Mouse (Mus musculus): Measurements from ENCODE around the gene Adarb2. TPM values are rescaled to one million over a fixed set of nuclear protein-coding genes. Genes with fewer than 3 reads are reported as not detected.

Gene Adarb2
- polyA plus RNA-seq, 1 experiment from 2014 or later, result 30.4 TPM

DNA sequence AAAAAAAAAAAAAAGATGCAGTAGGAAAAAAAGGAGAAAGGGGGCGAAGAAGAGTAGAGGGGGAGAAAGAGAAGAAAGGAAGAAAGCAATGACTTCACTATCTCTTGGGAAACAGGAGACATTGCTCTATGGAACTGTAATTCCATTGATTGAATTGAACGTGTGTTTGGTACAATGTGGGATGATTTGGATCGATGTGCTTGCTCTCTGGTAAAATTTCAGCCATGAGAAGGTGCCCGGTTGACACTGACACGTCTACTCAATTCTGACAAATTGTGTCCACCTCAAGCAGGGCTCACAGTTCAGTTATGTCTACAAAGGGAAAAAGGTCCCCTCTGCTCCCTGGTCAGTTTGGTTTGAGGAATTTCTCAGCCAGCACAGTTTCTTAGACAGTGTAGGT lies 495.8 kb downstream of the Adarb2 start:
- Histone ChIP-seq H3K27me3 (ENCODE audit: control insufficient read depth, insufficient read depth, low read length) (no peaks in the 10 kb centered on the region), H3K36me3 (ENCODE audit: control insufficient read depth, insufficient read depth, low read length) (no peaks in the 10 kb centered on the region), H3K9ac (replicated peaks; ENCODE audit: low read length) (no peak overlapping the region), H3K4me1 (ENCODE audit: control insufficient read depth, insufficient read depth, low read length) (no peaks in the 10 kb centered on the region), H3K9me3 (ENCODE audit: control insufficient read depth, low read length) (no peaks in the 10 kb centered on the region), H3K27ac (replicated peaks; ENCODE audit: low read depth, low read length) (no peak overlapping the region), H3K4me3 (replicated peaks; ENCODE audit: low read depth, low read length) (no peak overlapping the region), H3K4me2 (ENCODE audit: low read length) (no peak overlapping the region)
- no peak for DNase-seq
- no peak for ATAC-seq (ENCODE audit: low FRiP score, low TSS enrichment)
- WGBS, result 90% methylated on average over 5 of the region's 5 CpGs

DNA sequence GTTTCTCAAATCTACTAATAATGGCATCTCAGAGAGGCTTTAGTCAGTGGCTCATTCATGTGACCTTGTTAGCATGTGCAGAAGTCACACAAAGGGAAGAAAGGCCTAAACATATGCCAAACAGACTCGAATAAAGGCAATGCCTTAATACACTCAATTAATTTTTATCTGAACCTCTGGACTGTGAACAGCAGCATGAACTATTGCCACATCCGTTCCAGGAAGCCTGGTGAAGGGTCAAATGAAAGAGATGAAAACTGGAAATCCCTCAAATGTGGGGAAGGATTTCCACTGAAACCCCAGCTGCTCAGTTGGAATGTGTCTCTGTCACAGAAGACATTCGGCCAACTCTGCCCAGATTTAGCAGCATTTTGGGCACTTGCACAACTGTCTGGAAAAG lies 497.2 kb downstream of the Adarb2 start:
- ATAC-seq (ENCODE audit: low FRiP score, low TSS enrichment) (no peak), DNase-seq (no peak)

DNA sequence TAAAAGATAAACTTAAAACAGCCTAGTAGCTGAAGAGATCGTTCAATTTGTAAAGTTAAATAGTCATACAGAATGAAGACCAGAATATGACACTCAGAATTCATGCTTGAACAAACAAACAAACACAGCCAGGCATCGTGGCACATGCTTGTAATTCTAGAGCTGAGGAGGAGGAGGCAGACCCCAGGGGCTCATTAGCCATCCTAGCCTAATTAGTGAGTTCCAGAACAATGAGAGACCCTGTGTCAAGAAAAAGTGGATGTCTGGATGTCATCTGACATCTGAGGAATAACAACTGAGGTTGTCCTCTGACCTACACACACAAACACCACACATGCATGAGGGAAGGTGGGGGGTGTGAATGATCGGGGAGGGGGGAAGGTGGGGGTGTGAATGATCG lies 498.3 kb downstream of the Adarb2 start:
- DNase-seq, result no peak
- H3K4me1 ChIP-seq (ENCODE audit: control insufficient read depth, insufficient read depth, low read length), result no peaks in the 10 kb centered on the region
- no peaks in the 10 kb centered on the region for H3K36me3 ChIP-seq (ENCODE audit: control insufficient read depth, insufficient read depth, low read length)
- H3K27ac ChIP-seq (replicated peaks; ENCODE audit: low read depth, low read length), result no peak overlapping the region
- H3K27me3 ChIP-seq (ENCODE audit: control insufficient read depth, insufficient read depth, low read length), result no peaks in the 10 kb centered on the region
- no peaks in the 10 kb centered on the region for H3K9me3 ChIP-seq (ENCODE audit: control insufficient read depth, low read length)
- ATAC-seq (ENCODE audit: low FRiP score, low TSS enrichment), result no peak
- H3K4me2 ChIP-seq (ENCODE audit: low read length), result no peak overlapping the region
- H3K9ac ChIP-seq (replicated peaks; ENCODE audit: low read length), result no peak overlapping the region
- 74% methylated on average over 4 of the region's 4 CpGs for WGBS
- H3K4me3 ChIP-seq (replicated peaks; ENCODE audit: low read depth, low read length), result no peak overlapping the region

More for the DNA sequence above, 497.2 kb downstream of the Adarb2 start:
- WGBS, result 77% methylated on average over 3 of the region's 3 CpGs
- Histone ChIP-seq H3K36me3 (ENCODE audit: control insufficient read depth, insufficient read depth, low read length) (no peaks in the 10 kb centered on the region), H3K9ac (replicated peaks; ENCODE audit: low read length) (no peak overlapping the region), H3K4me2 (ENCODE audit: low read length) (no peak overlapping the region), H3K4me1 (ENCODE audit: control insufficient read depth, insufficient read depth, low read length) (no peaks in the 10 kb centered on the region), H3K9me3 (ENCODE audit: control insufficient read depth, low read length) (no peaks in the 10 kb centered on the region), H3K27ac (replicated peaks; ENCODE audit: low read depth, low read length) (no peak overlapping the region), H3K27me3 (ENCODE audit: control insufficient read depth, insufficient read depth, low read length) (no peaks in the 10 kb centered on the region), H3K4me3 (replicated peaks; ENCODE audit: low read depth, low read length) (no peak overlapping the region)

DNA sequence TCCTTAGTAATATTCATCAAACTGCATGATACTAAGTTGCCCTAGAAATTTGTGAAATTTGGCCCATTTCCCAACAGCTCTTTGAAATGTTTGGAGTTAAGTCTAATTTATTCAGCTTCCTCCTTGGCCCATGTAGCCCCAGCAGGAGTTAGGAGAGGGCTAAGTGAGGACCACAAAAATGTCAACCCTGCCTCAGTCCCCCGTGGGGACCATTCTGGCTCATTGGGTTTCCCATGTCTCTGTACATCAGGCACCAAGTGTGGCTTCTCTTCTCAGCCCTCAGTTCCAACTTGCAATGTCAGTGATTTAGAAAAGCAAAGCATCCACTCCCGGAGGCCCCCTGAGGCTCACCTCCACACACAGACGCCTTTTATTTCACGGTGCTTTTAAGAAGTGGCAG lies 502.6 kb downstream of the Adarb2 start:
- WGBS, result 23% methylated on average over 4 of the region's 4 CpGs
- H3K9ac ChIP-seq (replicated peaks; ENCODE audit: low read length), result no peak overlapping the region
- no peaks in the 10 kb centered on the region for H3K9me3 ChIP-seq (ENCODE audit: control insufficient read depth, low read length)
- no peaks in the 10 kb centered on the region for H3K36me3 ChIP-seq (ENCODE audit: control insufficient read depth, insufficient read depth, low read length)
- no peak for ATAC-seq (ENCODE audit: low FRiP score, low TSS enrichment)
- no peak overlapping the region for H3K27ac ChIP-seq (replicated peaks; ENCODE audit: low read depth, low read length)
- no peak overlapping the region for H3K4me2 ChIP-seq (ENCODE audit: low read length)
- no peaks in the 10 kb centered on the region for H3K27me3 ChIP-seq (ENCODE audit: control insufficient read depth, insufficient read depth, low read length)
- no peaks in the 10 kb centered on the region for H3K4me1 ChIP-seq (ENCODE audit: control insufficient read depth, insufficient read depth, low read length)
- DNase-seq, result peak; percentile 22
- H3K4me3 ChIP-seq (replicated peaks; ENCODE audit: low read depth, low read length), result no peak overlapping the region

DNA sequence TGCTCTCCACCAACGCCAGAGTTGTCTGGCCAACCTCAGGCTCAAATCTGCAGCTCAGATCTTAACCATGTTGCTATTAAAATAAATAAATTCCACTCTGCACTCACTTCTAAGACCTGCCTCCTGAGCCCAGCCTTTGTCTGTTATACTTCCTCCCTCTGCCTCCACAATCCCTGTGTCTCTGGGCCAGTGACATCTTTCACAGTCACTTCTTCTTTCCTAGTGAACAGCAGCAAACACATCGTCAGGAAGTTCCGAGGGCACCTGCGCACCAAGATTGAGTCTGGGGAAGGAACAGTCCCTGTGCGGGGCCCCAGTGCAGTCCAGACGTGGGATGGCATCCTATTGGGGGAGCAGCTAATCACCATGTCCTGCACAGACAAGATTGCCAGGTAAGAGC lies 510.7 kb downstream of the Adarb2 start:
- Histone ChIP-seq H3K9ac (replicated peaks; ENCODE audit: low read length) (no peak overlapping the region), H3K36me3 (ENCODE audit: control insufficient read depth, insufficient read depth, low read length) (no peaks in the 10 kb centered on the region), H3K9me3 (ENCODE audit: control insufficient read depth, low read length) (no peaks in the 10 kb centered on the region), H3K27ac (replicated peaks; ENCODE audit: low read depth, low read length) (no peak overlapping the region), H3K4me2 (ENCODE audit: low read length) (no peak overlapping the region), H3K4me1 (ENCODE audit: control insufficient read depth, insufficient read depth, low read length) (no peaks in the 10 kb centered on the region), H3K4me3 (replicated peaks; ENCODE audit: low read depth, low read length) (no peak overlapping the region), H3K27me3 (ENCODE audit: control insufficient read depth, insufficient read depth, low read length) (no peaks in the 10 kb centered on the region)
- DNase-seq, result no peak
- no peak for ATAC-seq (ENCODE audit: low FRiP score, low TSS enrichment)
- 86% methylated on average over 6 of the region's 6 CpGs for WGBS

DNA sequence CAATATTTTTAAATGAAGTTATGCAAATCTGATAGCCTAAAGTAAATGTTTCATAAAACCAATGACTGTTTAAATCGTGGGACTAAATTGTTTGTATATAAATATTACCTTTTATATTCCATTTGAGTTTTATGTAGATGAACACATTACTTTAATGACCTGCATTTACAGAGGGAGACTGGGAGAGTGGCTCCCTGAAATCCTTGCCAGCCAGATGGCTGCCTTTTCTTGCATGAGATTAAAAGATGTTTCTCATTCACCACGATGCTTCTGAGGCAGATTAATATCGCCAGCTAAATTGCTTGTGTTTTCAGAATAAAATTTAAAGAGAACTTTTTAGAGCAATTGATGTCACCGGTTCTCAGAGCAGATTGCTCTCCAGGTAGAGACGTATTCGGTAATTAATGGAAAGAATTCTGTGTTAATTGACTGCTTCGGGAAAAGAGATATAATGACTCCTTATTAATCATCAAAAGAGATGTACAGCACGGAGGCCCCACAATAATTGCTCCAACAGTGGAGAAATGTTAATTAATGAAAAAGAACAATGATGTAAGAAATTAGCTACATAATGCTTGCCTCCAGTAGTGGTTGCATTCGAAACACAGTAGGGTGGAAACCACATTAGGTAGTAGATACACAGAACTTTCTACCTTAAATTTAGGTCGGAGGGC lies 527.4 kb downstream of the Adarb2 start:
- no peaks in the 10 kb centered on the region for H3K9me3 ChIP-seq (ENCODE audit: control insufficient read depth, low read length)
- H3K9ac ChIP-seq (replicated peaks; ENCODE audit: low read length), result no peak overlapping the region
- H3K27me3 ChIP-seq (ENCODE audit: control insufficient read depth, insufficient read depth, low read length), result no peaks in the 10 kb centered on the region
- peak; percentile 25 for DNase-seq
- no peak overlapping the region for H3K27ac ChIP-seq (replicated peaks; ENCODE audit: low read depth, low read length)
- no peak overlapping the region for H3K4me3 ChIP-seq (replicated peaks; ENCODE audit: low read depth, low read length)
- no peaks in the 10 kb centered on the region for H3K4me1 ChIP-seq (ENCODE audit: control insufficient read depth, insufficient read depth, low read length)
- H3K36me3 ChIP-seq (ENCODE audit: control insufficient read depth, insufficient read depth, low read length), result no peaks in the 10 kb centered on the region
- no peak for ATAC-seq (ENCODE audit: low FRiP score, low TSS enrichment)
- 75% methylated on average over 10 of the region's 10 CpGs for WGBS
- H3K4me2 ChIP-seq (ENCODE audit: low read length), result no peak overlapping the region

DNA sequence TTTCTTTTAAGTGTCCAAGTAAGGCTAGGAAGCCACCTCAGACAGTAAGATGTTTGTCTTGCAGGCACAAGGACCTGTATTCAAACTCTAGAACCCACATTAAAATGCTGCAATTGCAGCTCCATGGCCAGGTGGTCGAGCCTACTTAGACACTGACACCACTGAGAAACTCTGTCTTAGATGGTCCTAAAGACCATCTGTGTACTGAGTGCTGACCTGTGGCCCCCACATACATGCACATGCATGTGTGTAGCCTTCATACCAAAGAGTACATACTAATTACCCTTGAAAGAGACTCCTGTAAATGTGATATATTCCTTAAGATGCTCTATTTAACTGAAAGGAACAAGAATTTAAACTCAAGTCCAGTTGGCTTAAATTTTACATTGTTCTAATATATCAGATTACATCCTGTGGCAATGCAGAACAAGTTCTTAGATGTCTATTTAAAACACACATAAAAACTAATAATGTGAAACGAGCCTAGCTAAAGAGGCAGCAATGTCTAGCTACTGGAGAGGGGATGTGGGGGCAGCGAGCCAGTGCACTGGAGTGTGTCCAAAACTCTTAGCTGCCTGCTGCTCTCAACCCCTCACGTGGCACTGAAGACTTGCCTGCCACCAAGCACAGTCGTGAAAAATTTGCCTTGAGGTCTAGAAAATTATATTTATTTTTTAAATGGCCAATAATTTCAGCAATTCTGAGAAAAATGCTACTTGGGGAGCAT lies 534.6 kb downstream of the Adarb2 start:
- Histone ChIP-seq H3K4me3 (replicated peaks; ENCODE audit: low read depth, low read length) (no peak overlapping the region), H3K4me1 (ENCODE audit: control insufficient read depth, insufficient read depth, low read length) (no peaks in the 10 kb centered on the region), H3K36me3 (ENCODE audit: control insufficient read depth, insufficient read depth, low read length) (no peaks in the 10 kb centered on the region), H3K9ac (replicated peaks; ENCODE audit: low read length) (no peak overlapping the region), H3K27me3 (ENCODE audit: control insufficient read depth, insufficient read depth, low read length) (no peaks in the 10 kb centered on the region), H3K27ac (replicated peaks; ENCODE audit: low read depth, low read length) (no peak overlapping the region), H3K4me2 (ENCODE audit: low read length) (no peak overlapping the region), H3K9me3 (ENCODE audit: control insufficient read depth, low read length) (no peaks in the 10 kb centered on the region)
- ATAC-seq (ENCODE audit: low FRiP score, low TSS enrichment) (no peak), DNase-seq (peak; percentile 13)
- 62% methylated on average over 5 of the region's 5 CpGs for WGBS

DNA sequence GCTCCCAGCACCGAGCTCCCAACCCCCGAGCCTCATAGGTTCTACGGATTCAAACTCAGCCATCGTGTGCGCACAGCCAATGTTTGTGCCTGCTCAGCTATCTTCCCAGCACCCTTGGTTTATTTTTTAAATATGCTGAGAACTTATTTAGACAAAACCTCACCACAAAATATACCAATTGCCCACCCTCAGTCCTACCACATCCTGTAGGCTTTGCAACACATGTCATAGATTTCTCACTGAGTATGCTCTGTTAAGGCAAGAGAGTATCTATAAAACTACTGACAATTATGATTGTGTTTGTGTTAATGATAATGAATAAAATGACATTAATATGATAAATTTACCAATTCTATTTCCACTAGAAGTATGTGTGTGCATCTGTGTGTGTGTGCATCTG lies 540.1 kb downstream of the Adarb2 start:
- no peaks in the 10 kb centered on the region for H3K27me3 ChIP-seq (ENCODE audit: control insufficient read depth, insufficient read depth, low read length)
- no peak overlapping the region for H3K4me3 ChIP-seq (replicated peaks; ENCODE audit: low read depth, low read length)
- H3K9me3 ChIP-seq (ENCODE audit: control insufficient read depth, low read length), result no peaks in the 10 kb centered on the region
- ATAC-seq (ENCODE audit: low FRiP score, low TSS enrichment) (no peak), DNase-seq (no peak)
- H3K9ac ChIP-seq (replicated peaks; ENCODE audit: low read length), result no peak overlapping the region
- H3K36me3 ChIP-seq (ENCODE audit: control insufficient read depth, insufficient read depth, low read length), result no peaks in the 10 kb centered on the region
- 95% methylated on average over 5 of the region's 5 CpGs for WGBS
- no peak overlapping the region for H3K4me2 ChIP-seq (ENCODE audit: low read length)
- H3K27ac ChIP-seq (replicated peaks; ENCODE audit: low read depth, low read length), result no peak overlapping the region
- H3K4me1 ChIP-seq (ENCODE audit: control insufficient read depth, insufficient read depth, low read length), result no peaks in the 10 kb centered on the region

DNA sequence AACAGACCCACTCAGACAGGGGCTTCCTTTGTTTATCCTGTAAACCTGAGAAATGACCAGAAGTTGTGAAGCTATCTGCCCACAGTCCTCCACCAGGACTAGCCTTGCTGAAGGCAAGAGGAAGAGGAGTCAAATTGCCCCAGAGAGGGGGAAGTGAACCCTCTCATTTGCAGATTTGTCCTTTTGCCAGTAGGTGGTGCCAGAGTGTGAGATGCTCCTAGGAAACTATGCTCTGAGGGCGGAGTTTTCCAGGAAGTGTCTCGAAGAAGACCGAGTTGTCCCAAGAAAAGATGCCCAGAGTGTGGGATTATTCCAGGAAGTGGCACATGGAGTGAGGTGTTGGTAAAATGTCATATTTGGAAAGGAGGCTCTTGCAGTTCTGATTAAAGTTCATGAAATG lies 541.9 kb downstream of the Adarb2 start:
- Histone ChIP-seq H3K36me3 (ENCODE audit: control insufficient read depth, insufficient read depth, low read length) (no peaks in the 10 kb centered on the region), H3K27me3 (ENCODE audit: control insufficient read depth, insufficient read depth, low read length) (no peaks in the 10 kb centered on the region), H3K4me1 (ENCODE audit: control insufficient read depth, insufficient read depth, low read length) (no peaks in the 10 kb centered on the region), H3K9me3 (ENCODE audit: control insufficient read depth, low read length) (no peaks in the 10 kb centered on the region), H3K4me2 (ENCODE audit: low read length) (no peak overlapping the region), H3K4me3 (replicated peaks; ENCODE audit: low read depth, low read length) (no peak overlapping the region), H3K9ac (replicated peaks; ENCODE audit: low read length) (no peak overlapping the region), H3K27ac (replicated peaks; ENCODE audit: low read depth, low read length) (no peak overlapping the region)
- DNase-seq (peak; percentile 35), ATAC-seq (ENCODE audit: low FRiP score, low TSS enrichment) (no peak)
- WGBS, result 59% methylated on average over 3 of the region's 3 CpGs
